Mouse (Mus musculus) kidney, embryonic 16.5 days (tissue): ENCODE results near the gene Gm2663. TPM values are rescaled to one million over a fixed set of nuclear protein-coding genes. Genes with fewer than 3 reads are reported as not detected.

Source experiments
- polyA plus RNA-seq: library from polyadenylated mRNA; unstranded; fragments of >200 nt; fragmentation: Nextera tagmentation; extraction: Ambion mirVana; gene quantifications from 2 replicates; pipeline ENCODE4 v1.2.1, GENCODE M21; 2015

Gm2663 gene
- polyA plus RNA-seq, 1 experiment from 2014 or later = not detected

Other genes with a start within 250 kb of the Gm2663 start
- not detected in 2 replicates for gene Moxd2, start 112.0 kb downstream of the Gm2663 start, polyA plus RNA-seq
- not detected in 2 replicates for gene Prss58, start 99.1 kb downstream of the Gm2663 start, polyA plus RNA-seq
- not detected in 2 replicates for gene 1700074P13Rik, start 58.9 kb downstream of the Gm2663 start, polyA plus RNA-seq
- not detected in 2 replicates for gene Gm4744, start 47.6 kb downstream of the Gm2663 start, polyA plus RNA-seq
- gene 1810009J06Rik, start 34.7 kb downstream of the Gm2663 start, polyA plus RNA-seq = not detected in 2 replicates
- not detected in 2 replicates for gene 2210010C04Rik, start 36.0 kb upstream of the Gm2663 start, polyA plus RNA-seq